Mouse (Mus musculus): ENCODE measurements at regions not wholly inside any gene's neighbourhood (a gene's known extent, or its start where the extent isn't known, plus 50 kb on each side); places are given as distances from the start of the nearest gene placed in this dataset.

GRCm38 (mm10) chr5:37968596-37968995 is 69.9 kb upstream of the Stx18 start:
- Histone ChIP-seq H3K27ac (ENCODE audit: insufficient read depth, low read depth, low read length, poor library complexity, severe bottlenecking) (no peak overlapping the region), H3K36me3 (ENCODE audit: control insufficient read depth, insufficient read depth, low read length, poor library complexity, severe bottlenecking) (no peaks in the 10 kb centered on the region), H3K4me1 (ENCODE audit: control insufficient read depth in 2 of 2, insufficient read depth in 2 of 2, low read length in 2 of 2, poor library complexity in 1 of 2) (peaks cover 0 to 1% of the 10 kb centered on the region in 2 experiments; a peak in 1 of 4 replicates), H3K9me3 (ENCODE audit: control insufficient read depth, insufficient read depth, low read depth, low read length) (no peaks in the 10 kb centered on the region), H3K9ac (ENCODE audit: insufficient read depth, low read depth, low read length, poor library complexity, severe bottlenecking) (no peak overlapping the region), H3K4me3 (ENCODE audit: insufficient read depth in 1 of 2, low read depth in 1 of 2, low read length in 2 of 2, poor library complexity in 1 of 2, severe bottlenecking in 1 of 2) (no peak overlapping the region)
- in situ Hi-C loops (cut with MboI; ENCODE audit: low sequenced_read_pairs in 2 of 2, unreplicated experiment in 2 of 2) = no loop called here
- TF ChIP-seq CHD2 (IDR thresholded peaks at IDR 0.05; ENCODE audit: low read depth, low read length) = no peak
- no peak for TF ChIP-seq MAFK (IDR thresholded peaks at IDR 0.05; ENCODE audit: insufficient read depth, low read depth, low read length)
- no peak for TF ChIP-seq ZC3H11A (IDR thresholded peaks at IDR 0.05; ENCODE audit: borderline replicate concordance, low read depth, low read length)
- no peak for TF ChIP-seq HCFC1 (IDR thresholded peaks at IDR 0.05; ENCODE audit: borderline replicate concordance, insufficient read depth, low read length)
- TF ChIP-seq ZNF384 (IDR thresholded peaks at IDR 0.05; ENCODE audit: low read depth, low read length) = no peak
- DNase-seq (ENCODE audit: low read depth, low spot score) = no peak

DNA sequence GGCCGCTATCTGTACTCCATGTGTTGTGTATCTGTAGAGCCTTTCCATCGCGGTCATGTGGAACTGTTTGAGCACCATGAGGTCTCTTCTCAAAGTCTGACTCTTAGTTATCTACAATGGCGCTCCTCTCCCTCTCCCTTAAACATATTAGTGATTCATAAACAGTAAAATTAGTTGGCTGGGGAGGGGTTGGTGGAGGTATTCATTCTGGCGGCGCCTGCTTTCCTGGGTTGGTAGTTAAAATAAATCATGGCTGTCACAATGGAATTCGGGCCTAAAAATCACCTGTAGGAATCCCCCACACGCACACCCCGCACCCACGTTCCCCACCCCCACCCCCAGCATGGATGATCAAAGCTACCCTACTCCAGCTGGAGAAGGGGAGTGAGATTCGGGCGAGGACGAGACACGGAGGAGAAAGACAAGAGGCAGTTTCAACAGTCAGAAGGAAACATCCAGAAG is 70.6 kb upstream of the Stx18 start:
- H3K27ac ChIP-seq (ENCODE audit: insufficient read depth, low read depth, low read length, poor library complexity, severe bottlenecking) = no peak overlapping the region
- H3K9me3 ChIP-seq (ENCODE audit: control insufficient read depth, insufficient read depth, low read depth, low read length) = no peaks in the 10 kb centered on the region
- no peak overlapping the region for H3K4me3 ChIP-seq (ENCODE audit: insufficient read depth in 1 of 2, low read depth in 1 of 2, low read length in 2 of 2, poor library complexity in 1 of 2, severe bottlenecking in 1 of 2)
- no peak for TF ChIP-seq CHD2 (IDR thresholded peaks at IDR 0.05; ENCODE audit: low read depth, low read length)
- TF ChIP-seq MAFK (IDR thresholded peaks at IDR 0.05; ENCODE audit: insufficient read depth, low read depth, low read length) = no peak
- no peak for TF ChIP-seq HCFC1 (IDR thresholded peaks at IDR 0.05; ENCODE audit: borderline replicate concordance, insufficient read depth, low read length)
- no peak for TF ChIP-seq ZC3H11A (IDR thresholded peaks at IDR 0.05; ENCODE audit: borderline replicate concordance, low read depth, low read length)
- in situ Hi-C loops (cut with MboI; ENCODE audit: low sequenced_read_pairs in 2 of 2, unreplicated experiment in 2 of 2) = no loop called here
- H3K4me1 ChIP-seq (ENCODE audit: control insufficient read depth in 2 of 2, insufficient read depth in 2 of 2, low read length in 2 of 2, poor library complexity in 1 of 2) = peaks cover 0 to 1% of the 10 kb centered on the region in 2 experiments; a peak in 1 of 4 replicates
- DNase-seq (ENCODE audit: low read depth, low spot score) = no peak
- H3K36me3 ChIP-seq (ENCODE audit: control insufficient read depth, insufficient read depth, low read length, poor library complexity, severe bottlenecking) = no peaks in the 10 kb centered on the region
- no peak overlapping the region for H3K9ac ChIP-seq (ENCODE audit: insufficient read depth, low read depth, low read length, poor library complexity, severe bottlenecking)

- Histone ChIP-seq H3K4me3 (ENCODE audit: insufficient read depth in 1 of 2, low read depth in 1 of 2, low read length in 2 of 2, poor library complexity in 1 of 2, severe bottlenecking in 1 of 2) (no peak overlapping the region), H3K4me1 (ENCODE audit: control insufficient read depth in 2 of 2, insufficient read depth in 2 of 2, low read length in 2 of 2, poor library complexity in 1 of 2) (peaks cover 0 to 5% of the 10 kb centered on the region in 2 experiments; a peak in 2 of 4 replicates), H3K27ac (ENCODE audit: insufficient read depth, low read depth, low read length, poor library complexity, severe bottlenecking) (no peak overlapping the region), H3K9ac (ENCODE audit: insufficient read depth, low read depth, low read length, poor library complexity, severe bottlenecking) (no peak overlapping the region), H3K36me3 (ENCODE audit: control insufficient read depth, insufficient read depth, low read length, poor library complexity, severe bottlenecking) (no peaks in the 10 kb centered on the region), H3K9me3 (ENCODE audit: control insufficient read depth, insufficient read depth, low read depth, low read length) (no peaks in the 10 kb centered on the region)
- DNase-seq (ENCODE audit: low read depth, low spot score) = peak; percentile 56
- TF ChIP-seq ZC3H11A (IDR thresholded peaks at IDR 0.05; ENCODE audit: borderline replicate concordance, low read depth, low read length) (no peak), ZNF384 (IDR thresholded peaks at IDR 0.05; ENCODE audit: low read depth, low read length) (no peak), HCFC1 (IDR thresholded peaks at IDR 0.05; ENCODE audit: borderline replicate concordance, insufficient read depth, low read length) (no peak), MAFK (IDR thresholded peaks at IDR 0.05; ENCODE audit: insufficient read depth, low read depth, low read length) (no peak), CHD2 (IDR thresholded peaks at IDR 0.05; ENCODE audit: low read depth, low read length) (no peak)
- in situ Hi-C loops (cut with MboI; ENCODE audit: low sequenced_read_pairs in 2 of 2, unreplicated experiment in 2 of 2) = no loop called here
Observed at GRCm38 (mm10) chr5:37967106-37967913, 71.2 kb upstream of the Stx18 start.

DNA sequence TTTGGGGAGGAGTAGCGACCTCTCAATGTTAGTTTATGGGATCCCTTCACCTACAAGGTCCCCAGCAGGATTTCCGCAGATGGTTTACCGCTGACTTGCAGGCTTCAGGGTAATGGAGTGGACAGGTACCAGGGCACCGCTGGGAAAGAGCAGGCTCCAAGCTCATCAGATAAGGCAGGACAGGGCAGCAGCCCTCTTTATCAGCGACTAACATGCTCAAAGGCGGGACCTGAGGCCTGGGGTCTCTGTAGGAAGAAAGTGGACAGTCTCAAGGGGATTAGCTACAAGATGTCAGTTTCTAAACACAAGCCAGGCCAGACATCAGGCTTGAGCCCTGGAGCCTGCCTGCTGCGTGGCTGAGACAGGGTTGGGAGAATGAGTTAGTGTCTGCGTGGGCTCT is 74.9 kb upstream of the Stx18 start:
- in situ Hi-C loops (cut with MboI; ENCODE audit: low sequenced_read_pairs in 2 of 2, unreplicated experiment in 2 of 2) = no loop called here
- H3K9me3 ChIP-seq (ENCODE audit: control insufficient read depth, insufficient read depth, low read depth, low read length) = no peaks in the 10 kb centered on the region
- no peak for DNase-seq (ENCODE audit: low read depth, low spot score)
- no peak overlapping the region for H3K9ac ChIP-seq (ENCODE audit: insufficient read depth, low read depth, low read length, poor library complexity, severe bottlenecking)
- no peaks in the 10 kb centered on the region for H3K36me3 ChIP-seq (ENCODE audit: control insufficient read depth, insufficient read depth, low read length, poor library complexity, severe bottlenecking)
- TF ChIP-seq MAFK (IDR thresholded peaks at IDR 0.05; ENCODE audit: insufficient read depth, low read depth, low read length) = no peak
- TF ChIP-seq ZNF384 (IDR thresholded peaks at IDR 0.05; ENCODE audit: low read depth, low read length) = no peak
- TF ChIP-seq ZC3H11A (IDR thresholded peaks at IDR 0.05; ENCODE audit: borderline replicate concordance, low read depth, low read length) = no peak
- TF ChIP-seq HCFC1 (IDR thresholded peaks at IDR 0.05; ENCODE audit: borderline replicate concordance, insufficient read depth, low read length) = no peak
- no peak for TF ChIP-seq CHD2 (IDR thresholded peaks at IDR 0.05; ENCODE audit: low read depth, low read length)
- H3K4me1 ChIP-seq (ENCODE audit: control insufficient read depth in 2 of 2, insufficient read depth in 2 of 2, low read length in 2 of 2, poor library complexity in 1 of 2) = peaks cover 0 to 5% of the 10 kb centered on the region in 2 experiments; a peak in 2 of 4 replicates
- no peak overlapping the region for H3K27ac ChIP-seq (ENCODE audit: insufficient read depth, low read depth, low read length, poor library complexity, severe bottlenecking)
- no peak overlapping the region for H3K4me3 ChIP-seq (ENCODE audit: insufficient read depth in 1 of 2, low read depth in 1 of 2, low read length in 2 of 2, poor library complexity in 1 of 2, severe bottlenecking in 1 of 2)
